Mouse (Mus musculus): ENCODE results near the gene Psma7.

DNA sequence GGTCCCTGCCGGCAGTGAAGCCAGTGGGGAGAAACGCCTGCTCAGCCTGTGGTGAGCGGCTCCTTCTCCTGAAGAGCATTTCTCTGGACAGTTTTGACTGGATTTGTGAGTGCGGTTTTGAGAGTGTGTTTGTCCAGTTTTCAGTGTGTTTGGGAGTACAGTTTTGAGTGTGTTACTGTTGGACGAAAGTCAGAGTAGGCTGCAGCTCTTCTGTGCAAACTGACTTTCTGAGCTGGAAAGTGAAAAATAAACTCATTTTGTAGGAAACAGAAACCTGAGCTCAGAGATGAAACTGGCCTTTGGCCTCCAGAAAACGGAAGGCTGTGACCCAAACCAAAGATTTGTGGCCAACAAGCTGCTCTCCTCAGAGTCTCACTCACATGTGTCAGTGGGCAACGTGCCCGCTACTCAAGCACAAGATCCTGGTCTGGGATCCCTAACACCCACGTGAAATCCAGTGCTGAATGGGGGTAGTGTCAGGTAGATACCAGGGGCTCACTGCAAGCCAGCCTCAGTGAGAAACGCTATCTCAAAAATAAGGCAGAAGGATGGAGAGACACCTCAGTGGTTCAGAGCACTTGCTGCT lies 55.7 kb downstream of the Psma7 start:
- TF ChIP-seq POLR2A (IDR thresholded peaks at IDR 0.05; ENCODE audit: borderline replicate concordance, extremely low read depth, insufficient read depth, insufficient read length, poor library complexity, severe bottlenecking), result no peak
- TF ChIP-seq CTCF (IDR thresholded peaks at IDR 0.05; ENCODE audit: borderline replicate concordance, extremely low read depth, insufficient read depth, insufficient read length), result no peak

Measured in brain, embryonic 14.5 days (tissue).